Mouse (Mus musculus): ENCODE results near the gene Zfp64.
A peak's percentile ranks its signal among the peaks of the same experiment; 100 is the strongest.
"Not testable (repeated sequence)": the region's sequence is repeated elsewhere in the genome, so short reads cannot be mapped to it uniquely, and the experiment has no call there.

The Zfp64 gene

GRCm38 (mm10) chr2:168894738-168895137 lies 60.6 kb downstream of the Zfp64 start:
- DNase-seq (ENCODE audit: low spot score): no peak

GRCm38 (mm10) chr2:168892057-168892456 lies 63.3 kb downstream of the Zfp64 start:
- DNase-seq (ENCODE audit: low spot score): no peak

GRCm38 (mm10) chr2:168884641-168885040 lies 70.7 kb downstream of the Zfp64 start:
- DNase-seq (ENCODE audit: low spot score): no peak

GRCm38 (mm10) chr2:168882997-168883396 lies 72.4 kb downstream of the Zfp64 start:
- DNase-seq (ENCODE audit: low spot score): no peak

GRCm38 (mm10) chr2:168881927-168882326 lies 73.5 kb downstream of the Zfp64 start:
- DNase-seq (ENCODE audit: low spot score): peak; percentile 14

- DNase-seq (ENCODE audit: low spot score): no peak
Observed at GRCm38 (mm10) chr2:168879573-168879972, 75.8 kb downstream of the Zfp64 start.

GRCm38 (mm10) chr2:168878708-168879107 lies 76.7 kb downstream of the Zfp64 start:
- DNase-seq (ENCODE audit: low spot score): no peak

GRCm38 (mm10) chr2:168878158-168878557 lies 77.2 kb downstream of the Zfp64 start:
- DNase-seq (ENCODE audit: low spot score): no peak

- no peak for DNase-seq (ENCODE audit: low spot score)
Observed at GRCm38 (mm10) chr2:168876631-168877030, 78.8 kb downstream of the Zfp64 start.

GRCm38 (mm10) chr2:168874498-168874897 lies 80.9 kb downstream of the Zfp64 start:
- no peak for DNase-seq (ENCODE audit: low spot score)

GRCm38 (mm10) chr2:168871767-168872511 lies 83.4 kb downstream of the Zfp64 start:
- DNase-seq (ENCODE audit: low spot score): no peak

GRCm38 (mm10) chr2:168870480-168870879 lies 84.9 kb downstream of the Zfp64 start:
- no peak for DNase-seq (ENCODE audit: low spot score)

- DNase-seq (ENCODE audit: low spot score): no peak
Observed at GRCm38 (mm10) chr2:168866942-168867341, 88.4 kb downstream of the Zfp64 start.

- DNase-seq (ENCODE audit: low spot score): no peak
Observed at GRCm38 (mm10) chr2:168866436-168866835, 89.0 kb downstream of the Zfp64 start.

GRCm38 (mm10) chr2:168864905-168865304 lies 90.5 kb downstream of the Zfp64 start:
- DNase-seq (ENCODE audit: low spot score): no peak

GRCm38 (mm10) chr2:168862694-168863093 lies 92.7 kb downstream of the Zfp64 start:
- DNase-seq (ENCODE audit: low spot score): no peak

- DNase-seq (ENCODE audit: low spot score): no peak
Observed at GRCm38 (mm10) chr2:168860922-168861740, 94.3 kb downstream of the Zfp64 start.

GRCm38 (mm10) chr2:168860032-168860691 lies 95.2 kb downstream of the Zfp64 start:
- no peak for DNase-seq (ENCODE audit: low spot score)

- no peak for DNase-seq (ENCODE audit: low spot score)
Observed at GRCm38 (mm10) chr2:168856638-168857037, 98.7 kb downstream of the Zfp64 start.

- DNase-seq (ENCODE audit: low spot score): no peak
Observed at GRCm38 (mm10) chr2:168854777-168855176, 100.6 kb downstream of the Zfp64 start.

GRCm38 (mm10) chr2:168853869-168854268 lies 101.5 kb downstream of the Zfp64 start:
- DNase-seq (ENCODE audit: low spot score): not testable (repeated sequence)

- DNase-seq (ENCODE audit: low spot score): no peak
Observed at GRCm38 (mm10) chr2:168851545-168851944, 103.8 kb downstream of the Zfp64 start.

GRCm38 (mm10) chr2:168848553-168848952 lies 106.8 kb downstream of the Zfp64 start:
- DNase-seq (ENCODE audit: low spot score): no peak

Data from urinary bladder, postnatal 14 days (tissue).